Mouse (Mus musculus) bone marrow, adult 2 months (tissue): ENCODE data around the gene Col16a1. TPM values are rescaled to one million over a fixed set of nuclear protein-coding genes. Genes with fewer than 3 reads are reported as not detected.

Source experiments
- H3K27ac ChIP-seq: fragments of 200-500 bp; 2 replicates; pipeline ENCODE4 v1.5.1; 2012; ENCODE audit warnings: low read depth, mild to moderate bottlenecking, control low read depth, inconsistent platforms, low read length; ENCODE audit not compliant: control insufficient read depth, poor library complexity, insufficient read depth
- H3K4me1 ChIP-seq: fragments of 200-500 bp; 2 replicates; pipeline ENCODE4 v1.6.1; 2011; ENCODE audit warnings: low read length; ENCODE audit not compliant: control insufficient read depth, insufficient read depth
- H3K4me3 ChIP-seq: fragments of 200-500 bp; replicated peaks from 2 replicates; pipeline ENCODE3; 2011; ENCODE audit warnings: mild to moderate bottlenecking, low read depth, low read length, control low read depth; ENCODE audit not compliant: control insufficient read depth
- CTCF ChIP-seq: fragments of 200-500 bp; IDR thresholded peaks from 2 replicates; pipeline ENCODE4 v1.5.1; 2011; ENCODE audit warnings: low read length, control low read depth; ENCODE audit not compliant: control insufficient read depth, insufficient read depth
- POLR2A ChIP-seq: fragments of 200-500 bp; IDR thresholded peaks from 2 replicates; pipeline ENCODE4 v1.6.1; 2011; ENCODE audit warnings: low read depth, mild to moderate bottlenecking, control low read depth, low read length, borderline replicate concordance; ENCODE audit not compliant: control insufficient read depth
- WGBS: fragments of 180-500 bp; shearing (Covaris S2); methylation state at CpG from one replicate; pipeline ENCODE4 v1.1.7; 2018; 5-methylcytosine and 5-hydroxymethylcytosine counted together
- polyA plus RNA-seq: library from polyadenylated mRNA; stranded (reverse); fragments of >200 nt; gene quantifications from 2 replicates; pipeline ENCODE4 v1.2.4, GENCODE M21; 2011; ENCODE audit warnings: low replicate concordance; ENCODE audit not compliant: missing spikeins, insufficient read depth, insufficient read length

The Col16a1 gene
- polyA plus RNA-seq, 1 experiment = 8.8 TPM

DNA sequence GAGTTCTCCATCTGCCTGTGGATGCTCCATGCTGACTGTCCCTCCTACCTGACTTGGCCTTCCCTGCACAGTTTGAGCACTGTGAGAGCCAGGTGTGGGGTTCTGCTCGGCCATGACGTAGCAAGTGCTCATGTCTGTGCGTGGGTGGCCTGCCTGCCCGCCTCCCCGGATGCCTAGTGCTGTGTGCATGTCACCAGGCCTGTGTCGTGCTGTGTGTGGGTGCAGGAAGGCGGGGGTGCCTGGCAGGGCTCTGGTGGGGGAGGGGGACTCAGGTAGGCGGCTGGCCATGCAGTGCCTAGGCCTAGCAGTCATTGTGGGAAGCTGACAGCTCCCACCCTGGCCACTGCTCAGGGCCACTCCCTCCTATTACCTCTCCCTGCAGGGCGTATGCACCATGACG is 34.5 kb upstream of the Col16a1 start:
- WGBS = 69% methylated on average over 10 of the region's 10 CpGs
- no peak overlapping the region for H3K4me3 ChIP-seq
- H3K4me1 ChIP-seq = no peaks in the 10 kb centered on the region
- TF ChIP-seq CTCF = no peak
- H3K27ac ChIP-seq = no peak overlapping the region

DNA sequence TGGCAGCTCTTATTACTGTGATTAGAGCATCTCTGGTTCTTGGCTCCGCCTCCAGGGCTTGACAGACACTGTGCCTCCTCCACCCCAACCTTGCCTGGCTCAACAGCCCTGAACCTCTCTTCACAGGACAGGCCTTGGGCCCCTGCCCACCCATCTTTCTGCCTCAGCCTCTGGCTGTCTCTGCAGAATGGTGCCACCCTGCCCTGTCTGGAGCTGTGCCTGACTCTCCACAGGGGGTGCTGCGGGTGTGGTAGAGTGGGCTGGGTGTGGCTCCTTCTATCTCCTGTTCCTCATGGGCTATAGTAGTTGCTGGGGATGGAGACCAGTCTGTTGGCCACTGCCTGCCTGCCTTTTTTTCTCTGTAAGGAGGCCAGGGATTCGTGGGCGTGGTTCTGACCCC is 31.6 kb upstream of the Col16a1 start:
- 65% methylated on average over 4 of the region's 4 CpGs for WGBS

DNA sequence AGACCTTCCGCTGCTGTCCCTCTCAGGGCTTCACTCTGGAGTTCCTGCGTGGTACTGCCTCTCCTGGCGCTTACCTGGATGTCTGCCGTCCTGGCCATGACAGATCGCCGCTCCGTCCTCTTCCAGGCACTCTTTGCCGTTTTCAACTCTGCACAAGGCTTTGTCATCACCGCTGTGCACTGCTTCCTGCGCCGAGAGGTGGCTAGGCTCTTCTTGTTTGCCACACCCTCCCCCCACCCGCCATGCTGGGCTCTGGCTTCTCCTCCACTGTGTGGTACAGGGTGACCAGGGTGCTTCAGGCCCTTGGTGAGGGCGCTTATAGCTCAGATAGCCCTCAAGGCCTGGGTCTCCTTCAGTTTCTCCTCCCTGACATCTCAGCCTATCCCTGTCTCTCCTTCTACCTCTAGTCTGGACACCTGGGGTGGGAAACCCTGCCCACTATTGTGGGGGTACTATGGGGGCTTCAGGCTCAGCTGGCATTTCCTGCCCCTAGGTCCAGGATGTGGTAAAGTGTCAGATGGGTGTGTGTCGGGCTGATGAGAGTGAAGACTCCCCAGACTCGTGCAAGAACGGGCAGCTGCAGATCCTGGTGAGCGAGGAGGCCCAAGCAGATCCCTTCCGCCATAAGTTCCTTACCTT is 30.5 kb upstream of the Col16a1 start:
- H3K4me3 ChIP-seq = no peak overlapping the region
- 41% methylated on average over 18 of the region's 18 CpGs for WGBS
- H3K4me1 ChIP-seq = no peaks in the 10 kb centered on the region
- 0 out of 2 replicates have a peak overlapping the region, but pooled peaks have one; percentile 26 for H3K27ac ChIP-seq
- TF ChIP-seq CTCF (no peak), POLR2A (no peak)

More for the DNA sequence above, 31.6 kb upstream of the Col16a1 start:
- Histone ChIP-seq H3K27ac (no peak overlapping the region), H3K4me1 (no peaks in the 10 kb centered on the region), H3K4me3 (no peak overlapping the region)
- TF ChIP-seq CTCF (no peak), POLR2A (no peak)

DNA sequence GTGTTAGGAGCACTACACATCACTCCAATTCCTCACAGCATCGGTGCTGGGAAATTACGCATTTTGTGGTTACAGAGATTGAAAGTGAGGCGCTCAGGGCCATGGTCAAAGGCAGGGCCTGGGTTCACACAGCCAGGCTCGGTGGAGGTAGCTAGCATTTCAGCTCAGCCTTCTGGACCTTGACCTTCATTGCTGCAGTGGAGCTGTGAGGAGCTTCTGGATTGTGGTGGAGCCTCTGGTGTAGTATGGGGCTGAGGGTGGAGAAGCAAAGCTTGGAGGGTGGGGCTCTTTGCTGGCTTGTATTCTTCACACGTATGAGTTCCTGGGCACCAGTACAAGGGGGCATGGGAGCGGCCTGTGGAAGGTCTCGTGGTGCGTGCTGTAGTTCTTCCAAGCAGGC is 24.7 kb upstream of the Col16a1 start:
- no peak overlapping the region for H3K27ac ChIP-seq
- TF ChIP-seq POLR2A (no peak), CTCF (no peak)
- no peak overlapping the region for H3K4me3 ChIP-seq
- WGBS = 76% methylated on average over 8 of the region's 8 CpGs
- H3K4me1 ChIP-seq = no peaks in the 10 kb centered on the region

DNA sequence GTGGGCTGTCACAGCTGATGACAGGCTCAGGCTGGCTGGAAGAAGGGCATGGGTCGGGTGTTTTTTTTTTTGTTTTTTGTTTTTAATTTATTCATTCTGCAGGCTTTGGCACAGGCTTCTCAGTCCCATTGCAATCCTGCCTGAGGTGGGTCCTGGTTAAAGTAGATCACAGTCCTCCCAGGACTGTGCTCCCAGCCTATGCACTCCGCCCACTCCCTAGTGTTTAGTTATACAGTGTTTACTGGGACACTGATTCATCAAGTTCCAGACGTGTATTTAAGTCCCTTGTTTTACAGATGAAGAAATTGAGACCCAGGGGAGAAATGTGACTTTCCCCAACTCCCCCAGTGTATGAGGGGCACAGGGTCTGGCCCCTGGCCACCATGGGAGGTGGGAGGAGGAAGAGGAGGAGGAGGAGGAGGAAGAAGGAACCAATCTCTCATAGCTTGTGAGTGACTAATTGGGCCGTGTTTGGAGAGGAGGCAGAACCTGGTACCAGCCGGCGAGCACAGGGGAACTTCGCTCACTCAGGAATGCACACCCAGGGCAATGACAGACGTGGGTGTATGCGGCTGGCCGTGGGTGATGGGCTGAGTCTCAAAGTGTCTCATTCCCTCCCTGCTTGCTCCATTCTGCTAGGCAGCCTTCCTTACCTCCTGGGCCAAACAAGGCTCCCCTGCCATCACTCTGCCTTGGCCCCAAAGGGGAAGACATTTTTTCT is 24.0 kb upstream of the Col16a1 start:
- Histone ChIP-seq H3K4me3 (no peak overlapping the region), H3K4me1 (no peaks in the 10 kb centered on the region), H3K27ac (no peak overlapping the region)
- TF ChIP-seq POLR2A (no peak), CTCF (no peak)
- WGBS = 74% methylated on average over 10 of the region's 10 CpGs

DNA sequence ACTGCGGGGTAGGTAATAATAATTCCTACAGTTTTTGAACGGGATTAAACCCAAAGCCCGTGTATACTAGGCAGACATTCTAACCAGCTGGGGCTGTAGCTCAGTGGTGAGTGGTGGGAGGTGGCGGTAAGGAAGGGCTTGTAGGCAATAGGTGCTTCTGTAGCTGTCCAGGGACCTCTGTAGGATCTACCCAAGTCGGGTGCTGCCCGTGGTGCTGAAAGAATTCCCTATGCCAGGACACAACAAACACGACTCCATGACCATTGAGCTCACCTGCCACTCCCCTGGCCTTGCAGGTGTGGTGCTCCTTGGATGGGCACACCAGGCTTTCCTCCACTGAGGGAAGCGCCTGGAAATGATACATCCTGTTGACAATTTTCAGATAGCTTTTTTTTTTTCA is 22.1 kb upstream of the Col16a1 start:
- WGBS = 46% methylated on average over 8 of the region's 8 CpGs
- Histone ChIP-seq H3K27ac (no peak overlapping the region), H3K4me3 (no peak overlapping the region), H3K4me1 (no peaks in the 10 kb centered on the region)
- no peak for TF ChIP-seq CTCF
- TF ChIP-seq POLR2A = no peak

DNA sequence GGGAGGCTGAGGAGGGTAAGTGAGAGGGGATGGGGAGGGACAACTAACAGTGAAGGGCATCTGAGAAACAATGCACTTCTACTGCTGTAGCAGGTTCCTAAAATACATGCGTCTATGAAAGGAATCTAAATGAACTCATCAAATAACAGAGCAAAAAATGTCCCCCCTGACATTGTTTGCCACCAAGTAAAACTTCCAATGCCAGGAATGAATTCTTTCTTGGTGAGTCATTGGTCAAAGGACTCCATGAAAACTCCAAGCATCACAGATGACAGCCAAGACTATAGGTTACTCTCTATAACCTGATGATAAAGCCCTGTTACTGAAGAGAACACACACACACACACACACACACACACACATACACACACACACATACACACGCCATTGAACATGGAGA is 16.5 kb upstream of the Col16a1 start:
- TF ChIP-seq CTCF = no peak
- Histone ChIP-seq H3K4me3 (no peak overlapping the region), H3K4me1 (no peaks in the 10 kb centered on the region), H3K27ac (no peak overlapping the region)
- 80% methylated on average over 2 of the region's 2 CpGs for WGBS

DNA sequence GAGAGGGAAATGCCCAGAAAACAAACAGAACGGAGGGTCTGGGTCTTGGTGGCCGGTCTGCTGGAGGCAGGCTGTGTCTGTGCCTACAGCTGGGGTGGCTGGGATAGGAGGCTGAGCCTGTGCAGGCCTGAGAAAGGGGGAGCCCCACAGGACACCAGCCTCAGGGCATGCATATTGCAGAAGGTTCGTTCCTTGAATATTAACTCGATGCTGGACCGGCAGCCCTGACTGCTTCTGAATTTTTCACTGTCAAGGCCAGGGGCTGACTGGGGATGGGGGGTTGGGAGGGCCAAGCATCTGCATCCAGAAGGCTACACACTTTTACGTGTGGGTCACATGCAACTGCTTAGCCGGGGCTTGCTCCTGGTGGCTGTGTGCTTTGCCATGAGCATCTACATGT is 14.1 kb upstream of the Col16a1 start:
- TF ChIP-seq CTCF = no peak
- TF ChIP-seq POLR2A = no peak
- WGBS = 83% methylated on average over 7 of the region's 7 CpGs
- no peak overlapping the region for H3K4me3 ChIP-seq
- no peak overlapping the region for H3K27ac ChIP-seq
- H3K4me1 ChIP-seq = no peaks in the 10 kb centered on the region
